Mouse (Mus musculus): ENCODE measurements at regions not wholly inside any gene's neighbourhood (a gene's known extent, or its start where the extent isn't known, plus 50 kb on each side); places are given as distances from the start of the nearest gene placed in this dataset.

DNA sequence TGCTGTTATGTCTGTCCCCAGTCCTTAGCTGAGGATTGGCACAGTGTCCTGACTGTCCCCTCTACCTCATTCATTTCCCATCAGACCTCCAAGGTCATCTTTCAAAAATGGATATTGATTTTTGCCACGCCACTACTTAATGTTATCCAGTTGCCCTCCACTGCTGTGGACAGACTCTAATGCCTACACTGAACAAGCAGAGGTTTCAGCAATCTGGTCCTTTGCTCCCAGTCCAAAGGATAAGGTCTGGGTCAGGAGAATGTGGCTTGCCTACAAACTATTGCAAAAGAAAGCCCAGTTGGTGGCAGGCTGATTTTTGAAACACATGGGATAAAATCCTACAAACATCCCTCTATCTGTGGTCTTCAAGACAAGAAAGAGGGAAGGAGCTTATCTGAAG is 280.0 kb upstream of the Veph1 start:
- H3K27ac ChIP-seq (ENCODE audit: insufficient read depth, low read depth, low read length, poor library complexity, severe bottlenecking) = no peak overlapping the region
- in situ Hi-C loops (cut with MboI; ENCODE audit: low sequenced_read_pairs in 2 of 2, unreplicated experiment in 2 of 2) = no loop called here
- no peak for DNase-seq (ENCODE audit: low read depth, low spot score)
- no peaks in the 10 kb centered on the region for H3K9me3 ChIP-seq (ENCODE audit: control insufficient read depth, insufficient read depth, low read depth, low read length)
- H3K9ac ChIP-seq (ENCODE audit: insufficient read depth, low read depth, low read length, poor library complexity, severe bottlenecking) = no peak overlapping the region
- no peaks in the 10 kb centered on the region for H3K4me1 ChIP-seq (ENCODE audit: control insufficient read depth in 2 of 2, insufficient read depth in 2 of 2, low read length in 2 of 2, poor library complexity in 1 of 2)
- TF ChIP-seq ZNF384 (IDR thresholded peaks at IDR 0.05; ENCODE audit: low read depth, low read length) (no peak), CHD2 (IDR thresholded peaks at IDR 0.05; ENCODE audit: low read depth, low read length) (no peak), MAFK (IDR thresholded peaks at IDR 0.05; ENCODE audit: insufficient read depth, low read depth, low read length) (no peak), ZC3H11A (IDR thresholded peaks at IDR 0.05; ENCODE audit: borderline replicate concordance, low read depth, low read length) (no peak), HCFC1 (IDR thresholded peaks at IDR 0.05; ENCODE audit: borderline replicate concordance, insufficient read depth, low read length) (no peak)
- no peak overlapping the region for H3K4me3 ChIP-seq (ENCODE audit: insufficient read depth in 1 of 2, low read depth in 1 of 2, low read length in 2 of 2, poor library complexity in 1 of 2, severe bottlenecking in 1 of 2)
- H3K36me3 ChIP-seq (ENCODE audit: control insufficient read depth, insufficient read depth, low read length, poor library complexity, severe bottlenecking) = no peaks in the 10 kb centered on the region

DNA sequence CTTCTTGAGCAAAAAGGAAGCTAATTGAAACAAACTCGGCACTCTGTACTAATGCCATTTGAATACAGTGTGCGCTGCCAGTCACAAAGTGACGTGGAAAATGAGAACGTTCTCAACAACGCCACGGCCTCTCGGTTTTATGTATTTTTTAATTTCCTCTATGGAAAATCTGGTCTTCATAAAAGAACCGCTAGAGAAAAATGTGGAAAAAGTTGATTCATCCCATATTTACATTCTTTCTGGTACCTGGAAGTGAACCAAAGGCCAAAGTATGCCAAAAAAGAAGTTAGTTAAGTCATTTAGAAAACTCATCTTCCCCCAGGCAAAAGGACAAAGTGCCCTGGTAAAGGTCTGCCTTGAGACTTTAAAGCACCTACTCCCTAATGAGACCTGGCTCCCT is 277.7 kb upstream of the Veph1 start:
- no peak for DNase-seq (ENCODE audit: low read depth, low spot score)
- Histone ChIP-seq H3K9ac (ENCODE audit: insufficient read depth, low read depth, low read length, poor library complexity, severe bottlenecking) (no peak overlapping the region), H3K4me1 (ENCODE audit: control insufficient read depth in 2 of 2, insufficient read depth in 2 of 2, low read length in 2 of 2, poor library complexity in 1 of 2) (no peaks in the 10 kb centered on the region), H3K4me3 (ENCODE audit: insufficient read depth in 1 of 2, low read depth in 1 of 2, low read length in 2 of 2, poor library complexity in 1 of 2, severe bottlenecking in 1 of 2) (no peak overlapping the region), H3K9me3 (ENCODE audit: control insufficient read depth, insufficient read depth, low read depth, low read length) (no peaks in the 10 kb centered on the region), H3K27ac (ENCODE audit: insufficient read depth, low read depth, low read length, poor library complexity, severe bottlenecking) (no peak overlapping the region), H3K36me3 (ENCODE audit: control insufficient read depth, insufficient read depth, low read length, poor library complexity, severe bottlenecking) (no peaks in the 10 kb centered on the region)
- no peak for TF ChIP-seq HCFC1 (IDR thresholded peaks at IDR 0.05; ENCODE audit: borderline replicate concordance, insufficient read depth, low read length)
- TF ChIP-seq CHD2 (IDR thresholded peaks at IDR 0.05; ENCODE audit: low read depth, low read length) = no peak
- no peak for TF ChIP-seq MAFK (IDR thresholded peaks at IDR 0.05; ENCODE audit: insufficient read depth, low read depth, low read length)
- in situ Hi-C loops (cut with MboI; ENCODE audit: low sequenced_read_pairs in 2 of 2, unreplicated experiment in 2 of 2) = no loop called here

DNA sequence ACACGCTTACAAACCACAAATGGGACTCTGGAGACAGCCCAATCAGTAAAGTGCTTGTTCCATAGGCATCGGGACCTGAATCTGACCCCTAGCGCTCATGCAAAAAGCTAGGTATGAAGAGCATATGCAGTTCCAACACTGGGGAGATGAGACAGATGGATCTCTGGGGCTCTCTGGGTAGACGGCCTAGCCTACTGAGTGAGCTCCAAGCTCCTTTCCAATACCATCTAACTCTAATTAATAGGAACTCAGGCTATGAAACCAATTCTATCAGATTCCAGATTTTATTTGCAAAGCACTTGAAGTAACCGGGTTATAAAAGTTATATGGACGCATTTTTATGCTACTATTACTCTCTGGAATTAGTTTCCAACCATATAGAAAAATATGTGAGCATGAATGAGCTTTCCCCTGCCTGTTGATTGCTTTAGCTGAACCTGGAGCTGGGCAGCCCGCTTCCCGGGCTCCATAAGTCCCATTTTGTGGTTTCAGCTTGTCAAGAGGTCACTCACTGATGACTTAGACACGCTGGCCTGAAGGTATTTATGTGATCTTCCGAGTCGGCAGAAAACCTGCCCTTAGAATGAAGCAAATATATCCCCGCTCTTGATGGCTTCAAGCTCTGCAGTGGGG is 276.4 kb upstream of the Veph1 start:
- in situ Hi-C loops (cut with MboI; ENCODE audit: low sequenced_read_pairs in 2 of 2, unreplicated experiment in 2 of 2) = no loop called here
- TF ChIP-seq MAFK (IDR thresholded peaks at IDR 0.05; ENCODE audit: insufficient read depth, low read depth, low read length) = no peak
- no peak for TF ChIP-seq HCFC1 (IDR thresholded peaks at IDR 0.05; ENCODE audit: borderline replicate concordance, insufficient read depth, low read length)
- no peak for TF ChIP-seq ZNF384 (IDR thresholded peaks at IDR 0.05; ENCODE audit: low read depth, low read length)
- no peak for TF ChIP-seq ZC3H11A (IDR thresholded peaks at IDR 0.05; ENCODE audit: borderline replicate concordance, low read depth, low read length)
- no peaks in the 10 kb centered on the region for H3K4me1 ChIP-seq (ENCODE audit: control insufficient read depth in 2 of 2, insufficient read depth in 2 of 2, low read length in 2 of 2, poor library complexity in 1 of 2)
- DNase-seq (ENCODE audit: low read depth, low spot score) = no peak
- no peak overlapping the region for H3K27ac ChIP-seq (ENCODE audit: insufficient read depth, low read depth, low read length, poor library complexity, severe bottlenecking)
- H3K36me3 ChIP-seq (ENCODE audit: control insufficient read depth, insufficient read depth, low read length, poor library complexity, severe bottlenecking) = no peaks in the 10 kb centered on the region
- no peak overlapping the region for H3K9ac ChIP-seq (ENCODE audit: insufficient read depth, low read depth, low read length, poor library complexity, severe bottlenecking)
- H3K9me3 ChIP-seq (ENCODE audit: control insufficient read depth, insufficient read depth, low read depth, low read length) = no peaks in the 10 kb centered on the region
- no peak overlapping the region for H3K4me3 ChIP-seq (ENCODE audit: insufficient read depth in 1 of 2, low read depth in 1 of 2, low read length in 2 of 2, poor library complexity in 1 of 2, severe bottlenecking in 1 of 2)

DNA sequence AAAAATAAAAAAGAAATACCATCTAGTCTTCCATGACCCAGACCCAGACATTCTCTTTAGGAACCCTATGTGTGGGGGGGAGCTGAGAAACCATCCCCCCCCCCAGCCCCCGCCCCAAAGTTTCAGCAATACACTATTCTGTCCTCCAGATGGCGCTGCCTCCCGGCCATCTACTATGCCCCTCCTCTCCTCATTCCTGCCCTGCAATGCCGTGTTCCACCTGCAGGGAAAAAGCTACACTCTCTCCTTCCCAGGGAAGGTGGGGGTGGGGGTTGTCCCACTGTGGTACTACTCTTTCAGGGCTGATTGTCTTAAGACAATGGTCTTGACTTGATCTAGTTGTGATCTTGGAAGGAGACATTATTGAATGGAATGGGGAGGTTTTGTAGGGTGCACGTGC is 273.7 kb upstream of the Veph1 start:
- Histone ChIP-seq H3K4me3 (ENCODE audit: insufficient read depth in 1 of 2, low read depth in 1 of 2, low read length in 2 of 2, poor library complexity in 1 of 2, severe bottlenecking in 1 of 2) (no peak overlapping the region), H3K4me1 (ENCODE audit: control insufficient read depth in 2 of 2, insufficient read depth in 2 of 2, low read length in 2 of 2, poor library complexity in 1 of 2) (no peaks in the 10 kb centered on the region), H3K9ac (ENCODE audit: insufficient read depth, low read depth, low read length, poor library complexity, severe bottlenecking) (no peak overlapping the region), H3K9me3 (ENCODE audit: control insufficient read depth, insufficient read depth, low read depth, low read length) (no peaks in the 10 kb centered on the region), H3K27ac (ENCODE audit: insufficient read depth, low read depth, low read length, poor library complexity, severe bottlenecking) (no peak overlapping the region), H3K36me3 (ENCODE audit: control insufficient read depth, insufficient read depth, low read length, poor library complexity, severe bottlenecking) (no peaks in the 10 kb centered on the region)
- peak; percentile 15 for DNase-seq (ENCODE audit: low read depth, low spot score)
- TF ChIP-seq HCFC1 (IDR thresholded peaks at IDR 0.05; ENCODE audit: borderline replicate concordance, insufficient read depth, low read length) (no peak), MAFK (IDR thresholded peaks at IDR 0.05; ENCODE audit: insufficient read depth, low read depth, low read length) (no peak), ZC3H11A (IDR thresholded peaks at IDR 0.05; ENCODE audit: borderline replicate concordance, low read depth, low read length) (no peak), ZNF384 (IDR thresholded peaks at IDR 0.05; ENCODE audit: low read depth, low read length) (no peak), CHD2 (IDR thresholded peaks at IDR 0.05; ENCODE audit: low read depth, low read length) (no peak)
- in situ Hi-C loops (cut with MboI; ENCODE audit: low sequenced_read_pairs in 2 of 2, unreplicated experiment in 2 of 2) = no loop called here
